Mouse (Mus musculus): ENCODE measurements around the gene Hcrtr1. TPM values are rescaled to one million over a fixed set of nuclear protein-coding genes. Genes with fewer than 3 reads are reported as not detected.

Hcrtr1 gene
- total RNA-seq, 2 experiments from 2014 or later: not detected

GRCm38 (mm10) chr4:130120752-130121151, 18.4 kb downstream of the Hcrtr1 start:
- no peak for DNase-seq

GRCm38 (mm10) chr4:130112732-130113131, 26.4 kb downstream of the Hcrtr1 start:
- DNase-seq: no peak

DNA sequence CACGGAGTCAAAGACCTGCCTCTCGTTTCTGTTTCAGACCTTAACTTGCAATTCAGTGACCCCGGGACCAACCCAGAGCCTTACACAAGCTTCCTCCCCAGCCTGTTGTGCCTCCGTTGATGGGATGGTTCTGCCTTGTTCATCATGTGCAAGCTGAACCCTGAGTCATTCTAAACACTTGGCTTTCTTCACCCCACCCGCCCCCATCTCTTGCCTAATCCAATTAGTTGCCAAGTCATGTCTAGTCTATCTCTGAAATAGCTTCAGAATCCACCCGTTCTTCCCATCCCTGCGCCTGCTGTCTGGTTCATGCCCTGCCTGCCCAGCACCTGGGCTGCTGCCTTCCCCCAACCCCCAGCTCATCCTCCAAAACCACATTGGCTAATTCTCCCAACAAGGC, 26.9 kb downstream of the Hcrtr1 start:
- no peak for DNase-seq

DNA sequence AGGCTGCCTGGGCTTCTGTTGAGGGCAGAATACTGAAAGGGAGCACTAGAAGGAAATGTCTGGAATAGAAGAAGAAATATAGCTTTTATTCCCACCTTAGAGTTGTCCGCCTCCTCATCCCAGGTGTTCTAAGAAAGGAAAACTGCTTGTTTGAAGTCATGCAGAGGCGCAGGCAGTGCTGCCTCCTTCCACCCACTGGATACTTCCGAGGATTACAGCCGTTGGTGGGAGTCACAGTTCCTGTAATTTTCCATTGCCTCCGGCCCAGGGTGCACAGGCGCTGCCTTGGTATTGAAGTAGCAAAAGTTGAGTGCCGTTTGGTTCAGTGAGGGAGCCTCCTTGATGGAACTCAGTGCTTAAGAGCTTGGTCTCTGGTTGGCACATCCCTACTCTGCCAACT, 29.1 kb downstream of the Hcrtr1 start:
- DNase-seq: no peak

DNA sequence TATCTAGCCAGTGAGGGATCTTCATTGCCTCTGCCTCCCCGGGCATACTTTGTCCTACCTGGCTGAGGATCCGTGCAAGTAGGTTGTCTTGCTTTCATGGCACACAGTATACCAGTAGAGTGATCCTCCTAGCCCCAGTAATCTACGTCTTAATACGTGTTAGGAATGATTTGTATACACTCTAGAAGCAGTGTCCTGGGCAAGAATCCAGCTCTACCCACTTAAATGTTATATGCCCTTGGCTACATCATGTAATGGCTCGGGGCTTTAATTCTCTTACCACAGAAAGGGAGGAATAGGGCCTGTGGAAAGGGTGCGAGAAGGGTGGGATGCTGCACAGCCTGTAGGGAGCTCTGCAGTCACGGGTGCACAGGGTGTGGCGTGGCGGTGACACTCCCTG, 29.5 kb downstream of the Hcrtr1 start:
- DNase-seq: no peak

DNA sequence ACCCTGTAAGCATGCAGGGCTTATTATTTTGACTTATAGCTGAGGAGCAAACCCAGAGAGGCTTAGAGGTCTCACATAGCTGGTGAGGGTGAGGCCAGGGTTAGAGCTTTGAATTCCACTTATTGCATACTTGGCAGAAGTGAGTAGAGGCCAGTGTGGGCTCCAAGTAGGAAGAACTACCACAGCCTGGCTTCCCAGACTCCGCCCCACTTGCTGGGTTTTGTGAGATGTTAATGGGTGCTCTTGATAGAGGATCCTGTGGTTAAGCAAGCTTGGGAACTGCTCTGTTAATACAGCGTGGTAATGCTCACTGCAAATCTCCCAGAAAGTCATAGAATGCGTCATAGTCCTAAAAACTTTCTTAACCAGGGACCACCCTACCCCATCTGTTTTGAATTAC, 30.2 kb downstream of the Hcrtr1 start:
- DNase-seq: no peak

- peak; percentile 100 for DNase-seq
Measured at GRCm38 (mm10) chr4:130107444-130108131, 31.6 kb downstream of the Hcrtr1 start.

GRCm38 (mm10) chr4:130107065-130107443, 32.1 kb downstream of the Hcrtr1 start:
- no peak for DNase-seq

- DNase-seq: no peak
Measured at GRCm38 (mm10) chr4:130104584-130104983, 34.6 kb downstream of the Hcrtr1 start.

DNA sequence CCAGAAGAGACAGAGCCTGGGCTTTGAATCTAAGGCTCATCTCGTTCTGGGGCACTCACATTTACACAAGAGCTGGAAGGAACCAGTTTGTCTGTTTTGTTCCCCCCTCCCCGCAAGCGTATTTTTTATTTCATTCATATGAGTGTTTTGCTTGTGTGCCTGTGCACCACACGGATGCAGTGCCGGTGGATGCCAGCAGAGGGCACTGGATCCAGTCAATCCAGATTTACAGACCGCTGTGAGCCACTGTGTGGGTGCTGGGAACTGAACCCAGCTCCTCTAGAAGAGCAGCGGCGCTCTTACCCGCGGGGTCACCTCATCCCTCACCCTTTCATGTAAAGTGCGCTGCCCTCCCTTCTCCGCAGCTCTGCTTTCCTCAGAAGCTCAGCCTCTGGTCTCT, 35.5 kb downstream of the Hcrtr1 start:
- no peak for DNase-seq

- no peak for DNase-seq
Measured at GRCm38 (mm10) chr4:130102111-130102651, 37.0 kb downstream of the Hcrtr1 start, which contains the start of gene Pef1. Pef1 (plus strand) TSS chr4:130102558.

GRCm38 (mm10) chr4:130101183-130101582, 38.0 kb downstream of the Hcrtr1 start:
- DNase-seq: no peak

- DNase-seq: no peak
Measured at GRCm38 (mm10) chr4:130095137-130095536, 44.0 kb downstream of the Hcrtr1 start.

GRCm38 (mm10) chr4:130087293-130087692, 51.9 kb downstream of the Hcrtr1 start:
- peak; percentile 97 for DNase-seq

GRCm38 (mm10) chr4:130085246-130085820, 53.8 kb downstream of the Hcrtr1 start:
- no peak for DNase-seq

DNA sequence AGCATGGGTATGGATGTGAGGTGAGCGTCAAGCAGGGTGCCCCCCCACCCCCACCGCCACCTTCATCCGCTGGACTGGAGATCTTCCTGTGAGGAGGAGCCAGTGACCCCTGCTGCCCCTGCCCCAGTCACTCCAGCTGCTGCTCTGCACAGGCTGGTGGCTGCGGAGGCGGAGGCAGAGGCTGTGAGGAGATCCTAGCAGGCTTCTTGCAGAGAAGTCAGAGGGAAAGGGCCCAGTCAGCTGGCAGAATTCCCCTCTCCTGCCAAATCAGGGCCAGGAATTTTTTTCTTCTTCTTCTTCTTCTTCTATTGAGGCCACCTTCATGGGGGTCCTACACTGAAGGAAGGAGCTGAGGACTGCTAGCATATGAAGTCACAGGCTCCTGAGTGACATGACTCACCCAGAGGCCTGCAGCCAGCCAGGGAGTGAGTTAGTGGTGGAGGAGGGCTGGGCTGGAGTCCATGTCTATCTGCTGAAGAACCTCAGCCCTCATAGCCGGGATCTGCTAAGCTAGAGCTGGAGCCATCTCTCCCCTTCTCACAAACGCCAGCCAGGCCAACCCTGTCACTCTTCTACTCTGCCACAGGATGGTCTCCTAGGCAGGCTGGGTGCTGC, 54.7 kb downstream of the Hcrtr1 start:
- DNase-seq: peak; percentile 73

- no peak for DNase-seq
Measured at GRCm38 (mm10) chr4:130082211-130082610, 56.9 kb downstream of the Hcrtr1 start.

DNA sequence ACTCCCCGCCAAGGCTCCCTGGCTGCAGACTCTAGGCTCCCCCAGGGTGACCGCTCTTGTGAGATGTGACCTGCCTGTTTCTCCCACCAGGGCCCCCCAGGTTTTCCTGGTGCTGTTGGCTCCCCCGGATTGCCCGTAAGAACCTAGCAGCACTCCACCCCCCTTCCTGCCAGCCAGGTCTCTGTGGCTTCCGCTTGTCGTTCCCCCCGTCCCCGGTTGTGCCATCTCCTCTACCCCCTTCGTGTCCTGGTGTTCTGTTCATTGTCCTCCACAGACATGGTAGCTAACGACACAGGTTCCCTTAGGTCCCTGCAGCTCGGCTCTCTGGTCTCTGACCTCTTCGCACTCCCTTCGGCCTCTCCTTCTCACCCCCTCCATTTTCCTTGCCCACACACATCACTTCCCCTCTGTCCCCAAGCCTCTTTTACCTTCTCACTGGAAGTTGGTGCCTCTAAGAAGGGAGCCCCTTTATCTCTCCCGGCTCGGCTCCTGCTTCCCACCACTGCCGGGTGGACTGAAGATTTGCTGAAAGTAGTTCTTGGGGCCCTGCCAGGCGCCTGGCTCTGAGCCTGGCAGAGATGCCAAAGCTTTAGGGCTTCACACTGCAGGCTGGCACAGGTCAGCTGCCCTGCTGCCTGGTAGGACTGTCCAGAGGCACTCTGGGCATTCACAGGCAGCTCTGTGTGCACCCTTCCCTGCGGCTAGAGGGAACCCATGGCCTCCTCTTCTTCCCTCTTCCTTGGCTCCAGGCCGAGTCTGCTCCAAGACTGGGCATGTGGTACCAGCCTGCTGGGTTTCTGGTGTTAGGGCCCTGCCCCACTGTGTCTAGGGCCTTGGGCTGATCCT, 57.6 kb downstream of the Hcrtr1 start:
- DNase-seq: peak; percentile 89
